Mouse (Mus musculus) embryonic facial prominence, embryonic 13.5 days (tissue): ENCODE data around the gene Hist1h2aa. TPM values are rescaled to one million over a fixed set of nuclear protein-coding genes. Genes with fewer than 3 reads are reported as not detected.

ENCODE experiments used
- ATAC-seq: fragments of 200-750 bp; cut with Nextera tagmentation; 2 replicates; pipeline ENCODE4 v1.8.0; 2017; ENCODE audit warnings: low read depth; ENCODE audit not compliant: insufficient number of reproducible peaks, insufficient read depth, low FRiP score, low TSS enrichment
- H3K27ac ChIP-seq: fragments of 300-500 bp; sonication (generic); 2 replicates; pipeline ENCODE4 v1.5.1; 2015; ENCODE audit warnings: moderate library complexity, mild to moderate bottlenecking, inconsistent platforms
- H3K27me3 ChIP-seq: fragments of 300-500 bp; sonication (generic); 2 replicates; pipeline ENCODE4 v1.6.1; 2015; ENCODE audit warnings: mild to moderate bottlenecking, inconsistent platforms
- H3K36me3 ChIP-seq: fragments of 300-500 bp; sonication (generic); 2 replicates; pipeline ENCODE4 v1.6.1; 2015; ENCODE audit warnings: mild to moderate bottlenecking, inconsistent platforms
- H3K4me1 ChIP-seq: fragments of 300-500 bp; sonication (generic); 2 replicates; pipeline ENCODE4 v1.6.1; 2015; ENCODE audit warnings: inconsistent platforms
- H3K4me2 ChIP-seq: fragments of 300-500 bp; sonication (generic); 2 replicates; pipeline ENCODE4 v1.6.1; 2015; ENCODE audit warnings: moderate library complexity, mild to moderate bottlenecking, inconsistent platforms
- H3K4me3 ChIP-seq: fragments of 300-500 bp; sonication (generic); 2 replicates; pipeline ENCODE4 v1.5.1; 2015; ENCODE audit warnings: mild to moderate bottlenecking, inconsistent platforms
- H3K9ac ChIP-seq: fragments of 300-500 bp; sonication (generic); 2 replicates; pipeline ENCODE4 v1.6.1; 2015; ENCODE audit warnings: mild to moderate bottlenecking, inconsistent platforms
- H3K9me3 ChIP-seq: fragments of 300-500 bp; sonication (generic); 2 replicates; pipeline ENCODE4 v1.6.1; 2016; ENCODE audit warnings: inconsistent platforms
- WGBS: fragments of 180-500 bp; shearing (Covaris S2); methylation state at CpG from one replicate; pipeline ENCODE4 v1.1.7; 2015; ENCODE audit warnings: mixed read lengths; 5-methylcytosine and 5-hydroxymethylcytosine counted together
- microRNA-seq: library from miRNA; unstranded; fragments of <30 nt; microRNA quantifications from one replicate; pipeline ENCODE4, GENCODE M21; 2016
- polyA plus RNA-seq: library from polyadenylated mRNA; unstranded; fragments of >200 nt; fragmentation: Nextera tagmentation; extraction: Ambion mirVana; gene quantifications from 2 replicates; pipeline ENCODE4 v1.2.1, GENCODE M21; 2015

Hist1h2aa gene
- polyA plus RNA-seq, 1 experiment from 2014 or later = not detected

- Histone ChIP-seq H3K4me3 (no peak overlapping the region), H3K36me3 (no peaks in the 10 kb centered on the region), H3K27ac (no peak overlapping the region), H3K4me1 (peaks cover 9% of the 10 kb centered on the region; the same call in 1 of the 2 replicates), H3K9me3 (no peaks in the 10 kb centered on the region), H3K9ac (no peak overlapping the region), H3K27me3 (no peaks in the 10 kb centered on the region), H3K4me2 (no peak overlapping the region)
- 26% methylated on average over 2 of the region's 2 CpGs for WGBS
- no peak for ATAC-seq
Measured at GRCm38 (mm10) chr13:23946254-23946653, 12.0 kb downstream of the Hist1h2aa start.

DNA sequence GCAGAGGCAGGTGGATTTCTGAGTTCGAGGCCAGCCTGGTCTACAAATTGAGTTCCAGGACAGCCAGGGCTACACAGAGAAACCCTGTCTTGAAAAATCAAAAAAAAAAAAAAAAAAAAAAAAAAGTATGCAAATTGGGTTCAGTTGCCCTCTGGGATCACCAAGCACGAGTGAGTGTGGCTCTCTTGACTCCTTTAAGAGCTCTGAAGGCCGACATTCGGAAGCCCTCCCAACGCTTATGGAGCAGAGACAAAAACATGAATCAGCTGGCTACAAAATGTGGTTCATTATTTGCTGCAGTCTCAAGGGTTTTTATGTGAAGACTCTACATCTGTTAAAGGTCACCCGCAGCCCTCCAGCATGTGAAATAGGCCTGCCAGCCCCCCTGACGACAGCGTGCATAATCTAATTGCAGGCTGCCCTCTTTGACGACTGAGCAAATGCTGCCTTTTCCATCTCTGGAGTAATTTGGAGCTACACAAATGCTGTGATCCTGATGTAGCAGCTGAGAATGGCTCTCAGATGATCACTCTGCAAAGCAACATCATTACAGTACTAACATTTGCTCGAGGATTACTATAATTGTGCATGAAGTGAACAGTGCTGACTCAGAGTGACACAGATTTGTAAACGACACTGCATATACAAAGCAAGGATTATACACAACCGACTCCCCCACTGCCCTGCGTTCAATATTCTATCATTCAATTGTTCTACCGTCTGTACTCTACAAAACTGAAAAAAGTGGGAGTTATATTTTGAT, 15.4 kb downstream of the Hist1h2aa start:
- no peaks in the 10 kb centered on the region for H3K9me3 ChIP-seq
- ATAC-seq = no peak
- 32% methylated on average over 14 of the region's 14 CpGs for WGBS
- H3K9ac ChIP-seq = no peak overlapping the region
- H3K4me1 ChIP-seq = peaks cover 6% of the 10 kb centered on the region; the same call in 1 of the 2 replicates
- no peak overlapping the region for H3K4me3 ChIP-seq
- H3K36me3 ChIP-seq = no peaks in the 10 kb centered on the region
- no peak overlapping the region for H3K27ac ChIP-seq
- H3K4me2 ChIP-seq = no peak overlapping the region
- H3K27me3 ChIP-seq = no peaks in the 10 kb centered on the region

- no peak for ATAC-seq
- H3K9me3 ChIP-seq = no peaks in the 10 kb centered on the region
- no peaks in the 10 kb centered on the region for H3K36me3 ChIP-seq
- H3K4me2 ChIP-seq = no peak overlapping the region
- H3K27ac ChIP-seq = no peak overlapping the region
- H3K27me3 ChIP-seq = no peaks in the 10 kb centered on the region
- H3K4me1 ChIP-seq = peaks cover 6% of the 10 kb centered on the region; the same call in 1 of the 2 replicates
- H3K9ac ChIP-seq = no peak overlapping the region
- H3K4me3 ChIP-seq = no peak overlapping the region
- 80% methylated on average over 3 of the region's 3 CpGs for WGBS
Measured at GRCm38 (mm10) chr13:23950928-23951327, 16.7 kb downstream of the Hist1h2aa start.

DNA sequence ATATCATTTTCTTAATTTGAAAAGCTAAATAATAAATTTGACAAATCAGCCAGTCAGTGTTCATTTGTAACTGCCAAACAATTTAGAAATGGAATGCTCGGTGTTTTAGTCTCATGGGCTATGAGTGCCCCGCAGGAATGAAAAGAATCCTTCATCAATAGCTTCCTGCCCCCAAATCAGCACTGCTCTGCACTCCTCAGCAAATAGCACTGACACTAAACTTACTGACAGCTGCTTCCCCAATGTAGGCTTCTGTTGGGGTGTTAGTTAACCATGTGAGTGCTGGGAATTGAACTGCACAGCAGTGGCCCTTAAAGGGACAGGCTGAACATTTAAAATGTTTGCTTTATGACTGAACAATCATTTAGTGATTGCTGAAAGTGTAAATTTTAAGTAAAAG, 25.5 kb downstream of the Hist1h2aa start:
- H3K27me3 ChIP-seq = no peaks in the 10 kb centered on the region
- no peak overlapping the region for H3K27ac ChIP-seq
- H3K4me3 ChIP-seq = no peak overlapping the region
- WGBS = 13% methylated on average over 2 of the region's 2 CpGs
- H3K9ac ChIP-seq = no peak overlapping the region
- no peaks in the 10 kb centered on the region for H3K36me3 ChIP-seq
- no peak overlapping the region for H3K4me2 ChIP-seq
- ATAC-seq = no peak
- H3K4me1 ChIP-seq = no peaks in the 10 kb centered on the region
- no peaks in the 10 kb centered on the region for H3K9me3 ChIP-seq

GRCm38 (mm10) chr13:23964909-23965308, 30.6 kb downstream of the Hist1h2aa start:
- Histone ChIP-seq H3K4me1 (no peaks in the 10 kb centered on the region), H3K27ac (no peak overlapping the region), H3K27me3 (no peaks in the 10 kb centered on the region), H3K9ac (no peak overlapping the region), H3K9me3 (no peaks in the 10 kb centered on the region), H3K4me3 (no peak overlapping the region), H3K4me2 (no peak overlapping the region), H3K36me3 (no peaks in the 10 kb centered on the region)
- WGBS = 65% methylated on average over 2 of the region's 2 CpGs
- no peak for ATAC-seq

DNA sequence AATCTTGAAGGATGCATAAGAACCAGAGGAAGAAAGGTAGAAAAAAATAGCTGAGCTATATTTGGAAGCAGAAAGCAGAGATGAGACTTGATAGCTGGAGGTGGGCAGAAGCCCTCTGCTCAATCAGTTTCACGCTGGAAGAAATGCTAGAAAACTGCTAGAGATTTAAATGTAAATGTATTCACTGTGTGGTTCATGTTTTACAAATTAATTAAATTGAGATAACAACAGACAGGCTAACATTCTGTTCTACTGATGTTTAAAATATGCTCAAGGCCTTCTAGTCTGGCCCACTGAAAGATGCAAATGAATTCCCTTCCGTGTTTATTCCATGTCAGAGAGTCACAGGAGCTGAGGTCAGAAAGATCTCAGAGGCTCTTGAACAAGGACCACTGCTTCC, 37.6 kb downstream of the Hist1h2aa start:
- Histone ChIP-seq H3K4me2 (no peak overlapping the region), H3K36me3 (no peaks in the 10 kb centered on the region), H3K4me3 (no peak overlapping the region), H3K27me3 (no peaks in the 10 kb centered on the region), H3K27ac (no peak overlapping the region), H3K9ac (no peak overlapping the region), H3K9me3 (no peaks in the 10 kb centered on the region), H3K4me1 (no peaks in the 10 kb centered on the region)
- ATAC-seq = no peak
- 62% methylated on average over 2 of the region's 2 CpGs for WGBS

- ATAC-seq = no peak
- no peak overlapping the region for H3K27ac ChIP-seq
- WGBS = 52% methylated on average over 5 of the region's 5 CpGs
- H3K4me2 ChIP-seq = no peak overlapping the region
- H3K9me3 ChIP-seq = no peaks in the 10 kb centered on the region
- no peaks in the 10 kb centered on the region for H3K4me1 ChIP-seq
- H3K36me3 ChIP-seq = no peaks in the 10 kb centered on the region
- no peak overlapping the region for H3K4me3 ChIP-seq
- H3K27me3 ChIP-seq = no peaks in the 10 kb centered on the region
- no peak overlapping the region for H3K9ac ChIP-seq
Measured at GRCm38 (mm10) chr13:23972271-23972670, 38.0 kb downstream of the Hist1h2aa start.

Small RNA genes lying within 50 kb of the gene (microRNA-seq; reads per million reads assigned to microRNA genes)
- not detected for gene Gm44344

Other genes with a start within 250 kb of the Hist1h2aa start
- gene Hist1h1t, start 238.6 kb upstream of the Hist1h2aa start, polyA plus RNA-seq = not detected in 2 replicates
- gene Hist1h4c, start 236.0 kb upstream of the Hist1h2aa start, polyA plus RNA-seq = 6.3 and 9.0 TPM in 2 replicates
- 5.1 and 6.5 TPM in 2 replicates for gene Hfe, start 223.6 kb upstream of the Hist1h2aa start, polyA plus RNA-seq
- gene Hist1h1c, start 195.7 kb upstream of the Hist1h2aa start, polyA plus RNA-seq = 25.0 and 28.9 TPM in 2 replicates
- gene Hist1h3c, start 188.9 kb upstream of the Hist1h2aa start, polyA plus RNA-seq = 11.3 and 14.4 TPM in 2 replicates
- gene Hist1h2bb, start 187.7 kb upstream of the Hist1h2aa start, polyA plus RNA-seq = 3.5 and 4.2 TPM in 2 replicates
- gene Hist1h2ab, start 183.3 kb upstream of the Hist1h2aa start, polyA plus RNA-seq = 53.1 and 58.6 TPM in 2 replicates
- gene Hist1h3b, start 182.2 kb upstream of the Hist1h2aa start, polyA plus RNA-seq = 15.6 and 18.1 TPM in 2 replicates
- gene Hist1h4b, start 177.4 kb upstream of the Hist1h2aa start, polyA plus RNA-seq = 7.6 and 9.2 TPM in 2 replicates
- gene Hist1h4a, start 173.2 kb upstream of the Hist1h2aa start, polyA plus RNA-seq = not detected in 2 replicates
- 5.8 and 8.6 TPM in 2 replicates for gene Hist1h3a, start 172.1 kb upstream of the Hist1h2aa start, polyA plus RNA-seq
- 4.5 and 5.9 TPM in 2 replicates for gene Hist1h1a, start 170.8 kb upstream of the Hist1h2aa start, polyA plus RNA-seq
- gene Trim38, start 164.5 kb upstream of the Hist1h2aa start, polyA plus RNA-seq = not detected in 2 replicates
- gene Slc17a2, start 127.5 kb upstream of the Hist1h2aa start, polyA plus RNA-seq = not detected in 2 replicates
- gene Slc17a3, start 95.0 kb upstream of the Hist1h2aa start, polyA plus RNA-seq = not detected in 2 replicates
- not detected in 2 replicates for gene Slc17a1, start 66.7 kb upstream of the Hist1h2aa start, polyA plus RNA-seq
- gene Slc17a4, start 19.5 kb upstream of the Hist1h2aa start, polyA plus RNA-seq = not detected in 2 replicates
- gene Hist1h2ba, start 306 bp upstream of the Hist1h2aa start, polyA plus RNA-seq = not detected in 2 replicates
- not detected in 2 replicates for gene Scgn, start 56.8 kb downstream of the Hist1h2aa start, polyA plus RNA-seq